Mouse (Mus musculus): ENCODE measurements around the gene Pnpla2. TPM values are rescaled to one million over a fixed set of nuclear protein-coding genes. Genes with fewer than 3 reads are reported as not detected.
A peak's percentile ranks its signal among the peaks of the same experiment; 100 is the strongest.

Pnpla2 gene
- polyA plus RNA-seq, 1 experiment from 2014 or later: 14.6 TPM

GRCm38 (mm10) chr7:141471236-141471635 lies 16.2 kb downstream of the Pnpla2 start:
- Histone ChIP-seq H3K4me1 (peaks cover 42% of the 10 kb centered on the region), H3K9me3 (no peaks in the 10 kb centered on the region), H3K36me3 (peaks cover 36% of the 10 kb centered on the region), H3K27ac (no peak overlapping the region), H3K4me2 (replicated peaks) (no peak overlapping the region), H3K4me3 (no peak overlapping the region), H3K9ac (no peak overlapping the region), H3K27me3 (no peaks in the 10 kb centered on the region; the same call in 1 of the 2 replicates)
- WGBS: 92% methylated on average over 1 of the region's 1 CpGs
- no peak for ATAC-seq (ENCODE audit: insufficient number of reproducible peaks, insufficient read depth, low FRiP score, low TSS enrichment)

GRCm38 (mm10) chr7:141472226-141472625 lies 17.2 kb downstream of the Pnpla2 start:
- Histone ChIP-seq H3K4me2 (replicated peaks) (no peak overlapping the region), H3K27me3 (no peaks in the 10 kb centered on the region), H3K27ac (no peak overlapping the region), H3K9ac (no peak overlapping the region), H3K4me3 (no peak overlapping the region), H3K36me3 (peaks cover 36% of the 10 kb centered on the region), H3K9me3 (no peaks in the 10 kb centered on the region), H3K4me1 (peaks cover 51% of the 10 kb centered on the region)
- no peak for ATAC-seq (ENCODE audit: insufficient number of reproducible peaks, insufficient read depth, low FRiP score, low TSS enrichment)
- WGBS: 83% methylated on average over 6 of the region's 6 CpGs

- peaks cover 57% of the 10 kb centered on the region for H3K4me1 ChIP-seq
- 85% methylated on average over 6 of the region's 6 CpGs for WGBS
- ATAC-seq (ENCODE audit: insufficient number of reproducible peaks, insufficient read depth, low FRiP score, low TSS enrichment): no peak
- H3K9me3 ChIP-seq: no peaks in the 10 kb centered on the region
- no peak overlapping the region for H3K27ac ChIP-seq
- H3K36me3 ChIP-seq: peaks cover 36% of the 10 kb centered on the region
- H3K4me2 ChIP-seq (replicated peaks): no peak overlapping the region
- H3K4me3 ChIP-seq: no peak overlapping the region
- H3K27me3 ChIP-seq: no peaks in the 10 kb centered on the region
- no peak overlapping the region for H3K9ac ChIP-seq
Measured at GRCm38 (mm10) chr7:141472763-141473162, 17.8 kb downstream of the Pnpla2 start.

- ATAC-seq (ENCODE audit: insufficient number of reproducible peaks, insufficient read depth, low FRiP score, low TSS enrichment): no peak
- H3K4me2 ChIP-seq (replicated peaks): peak overlapping the region; percentile 81
- no peak overlapping the region for H3K27ac ChIP-seq
- H3K4me1 ChIP-seq: peaks cover 53% of the 10 kb centered on the region
- no peaks in the 10 kb centered on the region for H3K27me3 ChIP-seq
- H3K9ac ChIP-seq: peak overlapping the region; percentile 73
- 10% methylated on average over 5 of the region's 5 CpGs for WGBS
- H3K9me3 ChIP-seq: no peaks in the 10 kb centered on the region
- H3K4me3 ChIP-seq: peak overlapping the region; percentile 80
- H3K36me3 ChIP-seq: peaks cover 36% of the 10 kb centered on the region
Measured at GRCm38 (mm10) chr7:141474160-141474559, 19.2 kb downstream of the Pnpla2 start.

- Histone ChIP-seq H3K4me3 (peak within 1 kb of the TSS; percentile 80), H3K27ac (peak within 1 kb of the TSS; percentile 85), H3K9me3 (no peaks in the 10 kb centered on the region), H3K4me2 (replicated peaks) (peak within 1 kb of the TSS; percentile 81), H3K4me1 (peaks cover 43% of the 10 kb centered on the region), H3K36me3 (peaks cover 26% of the 10 kb centered on the region), H3K9ac (peak within 1 kb of the TSS; percentile 73), H3K27me3 (no peaks in the 10 kb centered on the region)
- WGBS: under 1% methylated on average over 87 of the region's 87 CpGs
- peak; percentile 50; the same call in 1 of the 2 replicates for ATAC-seq (ENCODE audit: insufficient number of reproducible peaks, insufficient read depth, low FRiP score, low TSS enrichment)
Measured at GRCm38 (mm10) chr7:141475011-141475804, 20.2 kb downstream of the Pnpla2 start, which contains the start of the genes Polr2l and Tspan4. Gene Polr2l, minus strand, starts transcription at chr7:141475132. Gene Tspan4, plus strand, starts transcription at chr7:141475240.

- Histone ChIP-seq H3K4me2 (replicated peaks) (peak overlapping the region; percentile 81), H3K9me3 (no peaks in the 10 kb centered on the region), H3K36me3 (peaks cover 20% of the 10 kb centered on the region), H3K4me3 (peak overlapping the region; percentile 80), H3K9ac (peak overlapping the region; percentile 73), H3K4me1 (peaks cover 45% of the 10 kb centered on the region), H3K27me3 (no peaks in the 10 kb centered on the region), H3K27ac (peak overlapping the region; percentile 85)
- WGBS: under 1% methylated on average over 12 of the region's 12 CpGs
- peak; percentile 3; the same call in 1 of the 2 replicates for ATAC-seq (ENCODE audit: insufficient number of reproducible peaks, insufficient read depth, low FRiP score, low TSS enrichment)
Measured at GRCm38 (mm10) chr7:141475805-141476158, 20.8 kb downstream of the Pnpla2 start.

- peak overlapping the region; percentile 85 for H3K27ac ChIP-seq
- H3K4me3 ChIP-seq: peak overlapping the region; percentile 80
- WGBS: 2% methylated on average over 17 of the region's 17 CpGs
- peaks cover 51% of the 10 kb centered on the region for H3K4me1 ChIP-seq
- peaks cover 14% of the 10 kb centered on the region for H3K36me3 ChIP-seq
- ATAC-seq (ENCODE audit: insufficient number of reproducible peaks, insufficient read depth, low FRiP score, low TSS enrichment): peak; percentile 36
- H3K27me3 ChIP-seq: peaks cover 5% of the 10 kb centered on the region; the same call in 1 of the 2 replicates
- peak overlapping the region; percentile 81 for H3K4me2 ChIP-seq (replicated peaks)
- peak overlapping the region; percentile 73 for H3K9ac ChIP-seq
- H3K9me3 ChIP-seq: no peaks in the 10 kb centered on the region
Measured at GRCm38 (mm10) chr7:141476226-141476980, 21.4 kb downstream of the Pnpla2 start.

- WGBS: 14% methylated on average over 7 of the region's 7 CpGs
- H3K4me1 ChIP-seq: peaks cover 57% of the 10 kb centered on the region
- peak overlapping the region; percentile 81 for H3K4me2 ChIP-seq (replicated peaks)
- H3K4me3 ChIP-seq: peak overlapping the region; percentile 80
- H3K9me3 ChIP-seq: no peaks in the 10 kb centered on the region
- ATAC-seq (ENCODE audit: insufficient number of reproducible peaks, insufficient read depth, low FRiP score, low TSS enrichment): no peak
- peaks cover 10% of the 10 kb centered on the region for H3K36me3 ChIP-seq
- peak overlapping the region; percentile 73 for H3K9ac ChIP-seq
- H3K27me3 ChIP-seq: peaks cover 7% of the 10 kb centered on the region
- peak overlapping the region; percentile 85 for H3K27ac ChIP-seq
Measured at GRCm38 (mm10) chr7:141476981-141477370, 22.0 kb downstream of the Pnpla2 start.

GRCm38 (mm10) chr7:141477578-141478269 lies 22.7 kb downstream of the Pnpla2 start:
- Histone ChIP-seq H3K27ac (peak overlapping the region; percentile 85), H3K4me2 (replicated peaks) (peak overlapping the region; percentile 19), H3K9me3 (no peaks in the 10 kb centered on the region), H3K4me1 (peaks cover 64% of the 10 kb centered on the region), H3K36me3 (peaks cover 2% of the 10 kb centered on the region), H3K4me3 (no peak overlapping the region), H3K9ac (no peak overlapping the region), H3K27me3 (peaks cover 15% of the 10 kb centered on the region)
- no peak for ATAC-seq (ENCODE audit: insufficient number of reproducible peaks, insufficient read depth, low FRiP score, low TSS enrichment)
- 58% methylated on average over 4 of the region's 4 CpGs for WGBS

- H3K4me2 ChIP-seq (replicated peaks): peak overlapping the region; percentile 19
Measured at GRCm38 (mm10) chr7:141478270-141478748, 23.3 kb downstream of the Pnpla2 start.

GRCm38 (mm10) chr7:141480842-141481497 lies 26.0 kb downstream of the Pnpla2 start:
- peaks cover 26% of the 10 kb centered on the region for H3K27me3 ChIP-seq
- H3K4me1 ChIP-seq: peaks cover 52% of the 10 kb centered on the region
- no peak for ATAC-seq (ENCODE audit: insufficient number of reproducible peaks, insufficient read depth, low FRiP score, low TSS enrichment)
- WGBS: 10% methylated on average over 10 of the region's 10 CpGs
- H3K4me2 ChIP-seq (replicated peaks): peak overlapping the region; percentile 98
- H3K4me3 ChIP-seq: peak overlapping the region; percentile 56
- no peak overlapping the region for H3K9ac ChIP-seq
- no peaks in the 10 kb centered on the region for H3K9me3 ChIP-seq
- H3K36me3 ChIP-seq: no peaks in the 10 kb centered on the region
- no peak overlapping the region for H3K27ac ChIP-seq

More at GRCm38 (mm10) chr7:141478270-141478748, 23.3 kb downstream of the Pnpla2 start:
- H3K4me3 ChIP-seq: no peak overlapping the region
- H3K27ac ChIP-seq: 0 out of 2 replicates have a peak overlapping the region, but pooled peaks have one; percentile 85
- no peak overlapping the region for H3K9ac ChIP-seq
- H3K27me3 ChIP-seq: peaks cover 21% of the 10 kb centered on the region
- no peaks in the 10 kb centered on the region for H3K36me3 ChIP-seq
- no peaks in the 10 kb centered on the region for H3K9me3 ChIP-seq
- no peak for ATAC-seq (ENCODE audit: insufficient number of reproducible peaks, insufficient read depth, low FRiP score, low TSS enrichment)
- 75% methylated on average over 5 of the region's 5 CpGs for WGBS
- H3K4me1 ChIP-seq: peaks cover 69% of the 10 kb centered on the region
